Comparison of ENCODE assay signal across 8 mouse cellular contexts in genomic region chr14:54641305-54641969, GRCm38 (mm10). TPM values are rescaled to one million over a fixed set of nuclear protein-coding genes. Genes with fewer than 3 reads are reported as not detected.
DNase-seq lines count a peak whose midpoint lies in the region; ATAC-seq and TF ChIP-seq lines count a peak whose summit lies in the region.

Gene Cdh24, minus strand, starts transcription at chr14:54641364.

- H3K27me3 ChIP-seq in MEL (ENCODE audit: control insufficient read depth in 1 of 2, insufficient read depth in 2 of 2, low read length in 2 of 2): no peaks in the 10 kb centered on the region
- no peaks in the 10 kb centered on the region for H3K27me3 ChIP-seq in forebrain, embryonic 16.5 days (replicated peaks; ENCODE audit: control insufficient read depth, insufficient read depth, low read length)
- H3K27me3 ChIP-seq in neural tube, embryonic 14.5 days (ENCODE audit: control insufficient read depth, insufficient read depth, low read length): no peaks in the 10 kb centered on the region

- TF ChIP-seq EP300 in MEL (IDR thresholded peaks at IDR 0.05; ENCODE audit: low read depth in 1 of 2, low read length in 2 of 2): no peak

- peaks cover 4% of the 10 kb centered on the region in 2 experiments; a peak in 2 of 4 replicates for H3K4me1 ChIP-seq in MEL (ENCODE audit: control insufficient read depth in 1 of 2, insufficient read depth in 2 of 2, low read length in 2 of 2)
- peaks cover 26% of the 10 kb centered on the region for H3K4me1 ChIP-seq in forebrain, embryonic 16.5 days (replicated peaks; ENCODE audit: control insufficient read depth, insufficient read depth, low read length)
- H3K4me1 ChIP-seq in neural tube, embryonic 14.5 days (ENCODE audit: control insufficient read depth, insufficient read depth, low read length): peaks cover 14% of the 10 kb centered on the region

- intact Hi-C loops in heart, postnatal 36 days (cut with DNase I): loop anchor here (1.0 to 10.0 kb wide), 5 partner anchors 58 to 577 kb away; no protein-coding TSS in a partner anchor

- peak within 1 kb of the TSS; percentile 63 for H3K27ac ChIP-seq in MEL (ENCODE audit: control insufficient read depth, low read depth, low read length)
- H3K27ac ChIP-seq in forebrain, embryonic 16.5 days (ENCODE audit: low read length): peak within 1 kb of the TSS; percentile 91
- peak within 1 kb of the TSS; percentile 76 for H3K27ac ChIP-seq in neural tube, embryonic 14.5 days (ENCODE audit: low read depth, low read length)

- no peaks in the 10 kb centered on the region; the same call in 1 of the 2 replicates for H3K79me2 ChIP-seq in MEL (ENCODE audit: control insufficient read depth, insufficient read depth, low read length, poor library complexity)

- H3K9me3 ChIP-seq in MEL (replicated peaks; ENCODE audit: insufficient read depth, low read length): no peaks in the 10 kb centered on the region
- no peaks in the 10 kb centered on the region for H3K9me3 ChIP-seq in forebrain, embryonic 16.5 days (ENCODE audit: control insufficient read depth, low read length)
- H3K9me3 ChIP-seq in neural tube, embryonic 14.5 days (ENCODE audit: control insufficient read depth, low read length): no peaks in the 10 kb centered on the region

- peak within 1 kb of the TSS; percentile 77 for H3K9ac ChIP-seq in MEL (ENCODE audit: control insufficient read depth, low read depth, low read length, poor library complexity, severe bottlenecking)
- peak within 1 kb of the TSS; percentile 97 for H3K9ac ChIP-seq in forebrain, embryonic 16.5 days (replicated peaks; ENCODE audit: low read depth, low read length)
- H3K9ac ChIP-seq in neural tube, embryonic 14.5 days (replicated peaks; ENCODE audit: low read depth, low read length): peak within 1 kb of the TSS; percentile 82

- peak; percentile 80 to 88 (median 84) for TF ChIP-seq CTCF in MEL (IDR thresholded peaks at IDR 0.05 in 2 of 3, conservative IDR thresholded peaks at IDR 0.05 in 1 of 3; ENCODE audit: control insufficient read depth in 1 of 3, insufficient read depth in 1 of 3, low read depth in 2 of 3, low read length in 3 of 3, poor library complexity in 1 of 3, severe bottlenecking in 1 of 3)

- H3K4me2 ChIP-seq in forebrain, embryonic 16.5 days (ENCODE audit: low read length): peak within 1 kb of the TSS; percentile 94
- H3K4me2 ChIP-seq in neural tube, embryonic 14.5 days (ENCODE audit: low read depth, low read length): peak within 1 kb of the TSS; percentile 88

- no peak; a peak in 1 of 4 replicates for TF ChIP-seq POLR2A in MEL (IDR thresholded peaks at IDR 0.05; ENCODE audit: control insufficient read depth in 1 of 2, insufficient read depth in 1 of 2, low read depth in 1 of 2, low read length in 2 of 2, poor library complexity in 1 of 2)

- peak; percentile 90 for DNase-seq in MEL (ENCODE audit: low read depth, low spot score)
- peak; percentile 88 for DNase-seq in cerebellum, adult 18-20 months
- peak; percentile 86 to 89 for DNase-seq in heart, postnatal 36 days
- peak; percentile 86 to 90 for DNase-seq in layer of hippocampus, adult 18-20 months (ENCODE audit: low spot score in 2 of 2)
- DNase-seq in lung, adult 18-20 months: peak; percentile 90 to 93
- peak; percentile 94 for DNase-seq in testis, postnatal 10 days (ENCODE audit: low spot score)

- peak; percentile 95 for ATAC-seq in forebrain, embryonic 16.5 days
- ATAC-seq in neural tube, embryonic 14.5 days (ENCODE audit: low read depth): peak; percentile 94

- WGBS in forebrain, embryonic 16.5 days: under 1% methylated on average over 40 of the region's 52 CpGs
- WGBS in neural tube, embryonic 14.5 days: under 1% methylated on average over 45 of the region's 52 CpGs

- peak within 1 kb of the TSS; percentile 66 to 92 for H3K4me3 ChIP-seq in MEL (ENCODE audit: control insufficient read depth in 1 of 2, insufficient read depth in 1 of 2, low read depth in 2 of 2, low read length in 2 of 2)
- peak within 1 kb of the TSS; percentile 85 for H3K4me3 ChIP-seq in forebrain, embryonic 16.5 days (replicated peaks; ENCODE audit: low read length)
- H3K4me3 ChIP-seq in neural tube, embryonic 14.5 days (ENCODE audit: low read depth, low read length): peak within 1 kb of the TSS; percentile 68

- no peaks in the 10 kb centered on the region; a peak in 2 of 4 replicates for H3K36me3 ChIP-seq in MEL (ENCODE audit: control insufficient read depth in 1 of 2, insufficient read depth in 2 of 2, low read length in 2 of 2)
- H3K36me3 ChIP-seq in forebrain, embryonic 16.5 days (ENCODE audit: control insufficient read depth, insufficient read depth): peaks cover 42% of the 10 kb centered on the region
- peaks cover 47% of the 10 kb centered on the region for H3K36me3 ChIP-seq in neural tube, embryonic 14.5 days (ENCODE audit: control insufficient read depth, insufficient read depth, low read length)

- peak; percentile 78 for TF ChIP-seq RAD21 in MEL (IDR thresholded peaks at IDR 0.05; ENCODE audit: low read depth, low read length)

TF ChIP-seq in MEL, 35 proteins besides CTCF, POLR2A, EP300 and RAD21:
- TF ChIP-seq SIN3A (IDR thresholded peaks at IDR 0.05; ENCODE audit: low read length) (no peak; the same call in 1 of the 2 replicates), NELFE (IDR thresholded peaks at IDR 0.05; ENCODE audit: low read depth, low read length) (peak; percentile 6; the same call in 1 of the 2 replicates), ZNF384 (IDR thresholded peaks at IDR 0.05; ENCODE audit: low read depth, low read length) (no peak), USF1 (IDR thresholded peaks at IDR 0.05; ENCODE audit: low read depth, low read length) (no peak), MXI1 (IDR thresholded peaks at IDR 0.05; ENCODE audit: low read depth, low read length) (peak; percentile 68), TAL1 (IDR thresholded peaks at IDR 0.05; ENCODE audit: low read length) (no peak), GABPA (IDR thresholded peaks at IDR 0.05; ENCODE audit: low read depth, low read length) (no peak), MAZ (IDR thresholded peaks at IDR 0.05; ENCODE audit: low read depth, low read length) (peak; percentile 44; the same call in 1 of the 2 replicates), ZMIZ1 (IDR thresholded peaks at IDR 0.05; ENCODE audit: low read depth, low read length) (peak; percentile 4; the same call in 1 of the 2 replicates), ZC3H11A (IDR thresholded peaks at IDR 0.05; ENCODE audit: low read depth, low read length) (peak; percentile 67), MYB (IDR thresholded peaks at IDR 0.05; ENCODE audit: low read depth, low read length) (no peak), JUND (IDR thresholded peaks at IDR 0.05; ENCODE audit: low read depth, low read length) (no peak; the same call in 1 of the 2 replicates), UBTF (IDR thresholded peaks at IDR 0.05; ENCODE audit: borderline replicate concordance, insufficient read depth, low read depth, low read length) (0 out of 2 replicates have a peak, but pooled peaks have one; percentile 17), CHD1 (IDR thresholded peaks at IDR 0.05; ENCODE audit: low read depth, low read length) (no peak), RCOR1 (IDR thresholded peaks at IDR 0.05; ENCODE audit: low read depth, low read length) (no peak), POLR2AphosphoS5 (IDR thresholded peaks at IDR 0.05; ENCODE audit: borderline replicate concordance, low read depth, low read length) (no peak), MAX (IDR thresholded peaks at IDR 0.05; ENCODE audit: low read length) (no peak), GATA1 (IDR thresholded peaks at IDR 0.05; ENCODE audit: low read depth, low read length) (peak; percentile 58), ELF1 (IDR thresholded peaks at IDR 0.05; ENCODE audit: low read depth, low read length) (no peak), TBP (IDR thresholded peaks at IDR 0.05; ENCODE audit: low read depth, low read length) (no peak; the same call in 1 of the 2 replicates), CHD2 (IDR thresholded peaks at IDR 0.05; ENCODE audit: low read length) (no peak), MYC (IDR thresholded peaks at IDR 0.05; ENCODE audit: low read depth, low read length) (no peak), SMC3 (IDR thresholded peaks at IDR 0.05; ENCODE audit: low read depth, low read length) (peak; percentile 91), HCFC1 (IDR thresholded peaks at IDR 0.05; ENCODE audit: low read depth, low read length) (peak; percentile 33; the same call in 1 of the 2 replicates), MEF2A (IDR thresholded peaks at IDR 0.05; ENCODE audit: extremely low read depth, insufficient replicate concordance, low read depth, low read length, poor library complexity, severe bottlenecking) (no peak), E2F4 (IDR thresholded peaks at IDR 0.05; ENCODE audit: borderline replicate concordance, low read depth, low read length) (no peak), USF2 (IDR thresholded peaks at IDR 0.05; ENCODE audit: borderline replicate concordance in 1 of 2, insufficient read depth in 1 of 2, low read depth in 1 of 2, low read length in 2 of 2) (no peak), ETS1 (IDR thresholded peaks at IDR 0.05; ENCODE audit: low read depth, low read length) (no peak; the same call in 1 of the 2 replicates), MAFK (IDR thresholded peaks at IDR 0.05; ENCODE audit: borderline replicate concordance, low read depth, low read length) (no peak), TCF12 (IDR thresholded peaks at IDR 0.05; ENCODE audit: low read depth, low read length) (peak; percentile 43; the same call in 1 of the 2 replicates), KAT2A (conservative IDR thresholded peaks at IDR 0.05; ENCODE audit: low read depth, low read length) (no peak), NRF1 (IDR thresholded peaks at IDR 0.05; ENCODE audit: insufficient read depth, low read depth, low read length, poor library complexity, severe bottlenecking) (0 out of 2 replicates have a peak, but pooled peaks have one; percentile 7), BHLHE40 (IDR thresholded peaks at IDR 0.05; ENCODE audit: borderline replicate concordance, low read depth, low read length) (no peak), POLR2AphosphoS2 (IDR thresholded peaks at IDR 0.05; ENCODE audit: low read length) (peak; percentile 91; the same call in 1 of the 2 replicates), ZKSCAN1 (IDR thresholded peaks at IDR 0.05; ENCODE audit: low read depth, low read length) (no peak)
TF ChIP-seq in MEL: peak in this region for 12.

RNA-seq across cellular contexts. Expression of gene Cdh24, which starts in this region (rescaled TPM):
- total RNA-seq in MEL (2012; rRNA removed): 0.89 and 0.92 TPM in 2 replicates
- polyA plus RNA-seq in MEL (2012; ENCODE audit: insufficient read depth in 1 of 2, insufficient read length in 2 of 2, low read depth in 1 of 2, low replicate concordance in 2 of 2, missing spikeins in 1 of 2): 1 to 10 TPM in 1 of 2 experiments, not detected in 1; 5.8 TPM
- 5.1 and 8.1 TPM in 2 replicates for polyA plus RNA-seq in forebrain, embryonic 16.5 days (2015; fragmentation: Nextera tagmentation; extraction: Ambion mirVana)
- under 1 TPM; 0.27 to 0.44 TPM for total RNA-seq in heart, postnatal 36 days (2021)
- total RNA-seq in layer of hippocampus, adult 18-20 months (2021): 10 to 100 TPM; 20.4 to 22.3 TPM
- polyA plus RNA-seq in neural tube, embryonic 14.5 days (2014; fragmentation: Nextera tagmentation; extraction: Ambion mirVana): 9.2 and 12.5 TPM in 2 replicates

Comparison
In these comparisons a context has a peak if more than half of its experiments do, and no peak if none do; other contexts are left out.
1. Peak in every context shown above with its lines: DNase-seq, ATAC-seq, H3K4me3 ChIP-seq and H3K27ac ChIP-seq.
2. RNA of gene Cdh24 (total RNA-seq): 20.4 to 22.3 TPM in layer of hippocampus, adult 18-20 months; 0.89 to 0.92 TPM in MEL and 0.27 to 0.44 TPM in heart, postnatal 36 days; every median in the first group is over 10 times any median in the second.
3. Peak in DNase-seq in heart, postnatal 36 days; RNA of the gene not detected or under 1 TPM.